Mouse (Mus musculus) liver, embryonic 16.5 days (tissue): ENCODE data around the gene Dock4. TPM values are rescaled to one million over a fixed set of nuclear protein-coding genes. Genes with fewer than 3 reads are reported as not detected.

Experiments used
- ATAC-seq: fragments of 200-750 bp; cut with Nextera tagmentation; 2 replicates; pipeline ENCODE4 v1.8.0; 2017; ENCODE audit warnings: low read depth, mild to moderate bottlenecking, moderate number of reproducible peaks, moderate library complexity
- H3K27ac ChIP-seq: fragments of 300-500 bp; sonication (generic); 2 replicates; pipeline ENCODE4 v1.5.1; 2014; ENCODE audit warnings: mild to moderate bottlenecking, low read length
- H3K27me3 ChIP-seq: fragments of 300-500 bp; sonication (generic); 2 replicates; pipeline ENCODE4 v1.6.1; 2014; ENCODE audit warnings: low read depth, low read length, mixed read lengths; ENCODE audit not compliant: control insufficient read depth, insufficient read depth
- H3K36me3 ChIP-seq: fragments of 300-500 bp; sonication (generic); 2 replicates; pipeline ENCODE4 v1.6.1; 2014; ENCODE audit warnings: mild to moderate bottlenecking; ENCODE audit not compliant: control insufficient read depth, insufficient read depth
- H3K4me1 ChIP-seq: fragments of 300-500 bp; sonication (generic); 2 replicates; pipeline ENCODE4 v1.6.1; 2014; ENCODE audit warnings: low read depth, low read length, mixed read lengths; ENCODE audit not compliant: control insufficient read depth
- H3K4me2 ChIP-seq: fragments of 300-500 bp; sonication (generic); 2 replicates; pipeline ENCODE4 v1.6.1; 2014; ENCODE audit warnings: low read depth, low read length, mixed read lengths
- H3K4me3 ChIP-seq: fragments of 300-500 bp; sonication (generic); 2 replicates; pipeline ENCODE4 v1.5.1; 2014; ENCODE audit warnings: low read depth, mild to moderate bottlenecking, low read length
- H3K9ac ChIP-seq: fragments of 300-500 bp; sonication (generic); 2 replicates; pipeline ENCODE4 v1.6.1; 2014; ENCODE audit warnings: low read depth, low read length
- H3K9me3 ChIP-seq: fragments of 300-500 bp; sonication (generic); replicated peaks from 2 replicates; pipeline ENCODE4 v1.6.1; 2016; ENCODE audit warnings: low read length; ENCODE audit not compliant: control insufficient read depth
- WGBS: fragments of 180-500 bp; shearing (Covaris S2); extraction: QIAGEN DNeasy Blood & Tissue Kit; methylation state at CpG from one replicate; pipeline ENCODE4 v1.1.7; 2014; ENCODE audit not compliant: insufficient replicate concordance; 5-methylcytosine and 5-hydroxymethylcytosine counted together
- polyA plus RNA-seq: library from polyadenylated mRNA; unstranded; fragments of >200 nt; fragmentation: Nextera tagmentation; extraction: Ambion mirVana; gene quantifications from 2 replicates; pipeline ENCODE4 v1.2.1, GENCODE M21; 2015

Gene Dock4
- polyA plus RNA-seq, 1 experiment from 2014 or later = 1.2 TPM

GRCm38 (mm10) chr12:40584526-40585289, 139.0 kb downstream of the Dock4 start:
- Histone ChIP-seq H3K4me3 (no peak overlapping the region), H3K4me2 (no peak overlapping the region), H3K27me3 (no peaks in the 10 kb centered on the region), H3K4me1 (no peaks in the 10 kb centered on the region), H3K9ac (no peak overlapping the region), H3K9me3 (no peaks in the 10 kb centered on the region), H3K36me3 (no peaks in the 10 kb centered on the region), H3K27ac (no peak overlapping the region)
- no peak for ATAC-seq
- WGBS = 64% methylated on average over 7 of the region's 7 CpGs

- no peak overlapping the region for H3K9ac ChIP-seq
- H3K9me3 ChIP-seq = no peaks in the 10 kb centered on the region
- no peaks in the 10 kb centered on the region for H3K27me3 ChIP-seq
- ATAC-seq = no peak
- no peak overlapping the region for H3K27ac ChIP-seq
- 53% methylated on average over 4 of the region's 4 CpGs for WGBS
- H3K36me3 ChIP-seq = no peaks in the 10 kb centered on the region
- no peak overlapping the region for H3K4me2 ChIP-seq
- no peaks in the 10 kb centered on the region for H3K4me1 ChIP-seq
- no peak overlapping the region for H3K4me3 ChIP-seq
These were observed 139.8 kb downstream of the Dock4 start for GRCm38 (mm10) chr12:40585456-40586141.

GRCm38 (mm10) chr12:40594161-40594560, 148.4 kb downstream of the Dock4 start:
- no peak overlapping the region for H3K27ac ChIP-seq
- H3K4me3 ChIP-seq = no peak overlapping the region
- H3K27me3 ChIP-seq = no peaks in the 10 kb centered on the region
- no peak overlapping the region for H3K4me2 ChIP-seq
- ATAC-seq = no peak
- no peaks in the 10 kb centered on the region for H3K4me1 ChIP-seq
- H3K9ac ChIP-seq = no peak overlapping the region
- no peaks in the 10 kb centered on the region for H3K36me3 ChIP-seq
- 67% methylated on average over 4 of the region's 4 CpGs for WGBS
- H3K9me3 ChIP-seq = no peaks in the 10 kb centered on the region

- 64% methylated on average over 6 of the region's 6 CpGs for WGBS
- Histone ChIP-seq H3K4me3 (no peak overlapping the region), H3K27me3 (no peaks in the 10 kb centered on the region), H3K9ac (no peak overlapping the region), H3K36me3 (no peaks in the 10 kb centered on the region), H3K4me1 (no peaks in the 10 kb centered on the region), H3K27ac (no peak overlapping the region), H3K4me2 (no peak overlapping the region), H3K9me3 (no peaks in the 10 kb centered on the region)
- no peak for ATAC-seq
These were observed 149.7 kb downstream of the Dock4 start for GRCm38 (mm10) chr12:40595440-40595839.

GRCm38 (mm10) chr12:40596020-40596419, 150.3 kb downstream of the Dock4 start:
- H3K9ac ChIP-seq = no peak overlapping the region
- H3K36me3 ChIP-seq = no peaks in the 10 kb centered on the region
- H3K4me1 ChIP-seq = no peaks in the 10 kb centered on the region
- no peak for ATAC-seq
- no peak overlapping the region for H3K27ac ChIP-seq
- no peaks in the 10 kb centered on the region for H3K27me3 ChIP-seq
- 66% methylated on average over 7 of the region's 7 CpGs for WGBS
- no peaks in the 10 kb centered on the region for H3K9me3 ChIP-seq
- no peak overlapping the region for H3K4me3 ChIP-seq
- no peak overlapping the region for H3K4me2 ChIP-seq

- WGBS = 60% methylated on average over 6 of the region's 6 CpGs
- no peaks in the 10 kb centered on the region for H3K9me3 ChIP-seq
- ATAC-seq = peak; percentile 55; the same call in 1 of the 2 replicates
These were observed 150.7 kb downstream of the Dock4 start for GRCm38 (mm10) chr12:40596441-40596840.

GRCm38 (mm10) chr12:40599952-40600351, 154.2 kb downstream of the Dock4 start:
- H3K9me3 ChIP-seq = no peaks in the 10 kb centered on the region
- 56% methylated on average over 2 of the region's 2 CpGs for WGBS
- H3K27me3 ChIP-seq = no peaks in the 10 kb centered on the region
- no peaks in the 10 kb centered on the region for H3K36me3 ChIP-seq
- no peak for ATAC-seq
- H3K4me1 ChIP-seq = no peaks in the 10 kb centered on the region
- no peak overlapping the region for H3K4me2 ChIP-seq
- H3K4me3 ChIP-seq = no peak overlapping the region
- no peak overlapping the region for H3K27ac ChIP-seq
- no peak overlapping the region for H3K9ac ChIP-seq

More at GRCm38 (mm10) chr12:40596441-40596840, 150.7 kb downstream of the Dock4 start:
- Histone ChIP-seq H3K9ac (no peak overlapping the region), H3K4me1 (no peaks in the 10 kb centered on the region), H3K4me3 (no peak overlapping the region), H3K27me3 (no peaks in the 10 kb centered on the region), H3K4me2 (no peak overlapping the region), H3K36me3 (no peaks in the 10 kb centered on the region), H3K27ac (no peak overlapping the region)

GRCm38 (mm10) chr12:40605565-40605964, 159.8 kb downstream of the Dock4 start:
- Histone ChIP-seq H3K27ac (no peak overlapping the region), H3K27me3 (no peaks in the 10 kb centered on the region), H3K36me3 (no peaks in the 10 kb centered on the region), H3K4me2 (no peak overlapping the region), H3K9me3 (no peaks in the 10 kb centered on the region), H3K9ac (no peak overlapping the region), H3K4me3 (no peak overlapping the region), H3K4me1 (no peaks in the 10 kb centered on the region)
- no peak for ATAC-seq
- 60% methylated on average over 4 of the region's 4 CpGs for WGBS

- H3K27me3 ChIP-seq = no peaks in the 10 kb centered on the region
- H3K4me3 ChIP-seq = no peak overlapping the region
- H3K9ac ChIP-seq = no peak overlapping the region
- H3K4me1 ChIP-seq = no peaks in the 10 kb centered on the region
- H3K4me2 ChIP-seq = no peak overlapping the region
- ATAC-seq = no peak
- H3K36me3 ChIP-seq = no peaks in the 10 kb centered on the region
- no peak overlapping the region for H3K27ac ChIP-seq
- no peaks in the 10 kb centered on the region for H3K9me3 ChIP-seq
These were observed 177.2 kb downstream of the Dock4 start for GRCm38 (mm10) chr12:40622926-40623325.
